Mouse (Mus musculus): ENCODE results near the gene Pdia4. TPM values are rescaled to one million over a fixed set of nuclear protein-coding genes. Genes with fewer than 3 reads are reported as not detected.

Pdia4 gene
- 58.2 TPM for polyA plus RNA-seq (2014; fragmentation: Illumina TruSeq; extraction: RNeasy Lipid Tissue Mini Kit (QIAGEN cat#74804); ENCODE audit: low read depth, low replicate concordance)

DNA sequence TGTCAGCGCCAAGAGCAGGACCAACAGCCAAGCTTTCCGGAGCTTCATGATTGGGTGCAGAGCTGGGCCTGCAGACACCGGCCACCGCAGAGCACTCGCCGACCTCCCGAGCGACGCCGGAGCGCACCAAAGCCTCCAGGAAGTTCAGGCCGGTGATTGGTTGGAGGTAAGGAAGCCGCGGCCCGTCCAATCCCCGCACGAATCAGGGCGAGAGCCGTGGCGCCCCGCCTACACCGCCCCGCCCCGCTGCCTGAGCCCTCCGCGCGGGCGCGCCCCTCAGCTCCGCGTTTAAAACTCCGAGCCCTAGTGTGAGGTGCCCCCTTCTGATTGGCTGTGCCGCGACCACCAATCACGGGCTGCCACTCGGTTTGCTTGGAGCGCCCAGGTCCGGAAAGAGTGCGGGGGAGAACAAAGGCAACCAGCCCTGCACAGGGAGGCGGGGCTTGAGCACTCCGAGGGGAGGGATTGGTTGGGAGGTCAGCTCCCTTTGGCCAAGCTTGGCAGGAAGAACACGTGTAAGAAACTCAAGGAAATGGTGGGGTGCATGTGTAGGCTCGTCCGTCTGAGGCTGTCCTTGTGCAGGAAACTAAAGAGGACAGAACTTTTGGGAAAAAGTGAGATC is at the start of gene Pdia4:
TSS of gene Pdia4 (minus strand) at position 174 of the 622 bp plus-strand sequence.

DNA sequence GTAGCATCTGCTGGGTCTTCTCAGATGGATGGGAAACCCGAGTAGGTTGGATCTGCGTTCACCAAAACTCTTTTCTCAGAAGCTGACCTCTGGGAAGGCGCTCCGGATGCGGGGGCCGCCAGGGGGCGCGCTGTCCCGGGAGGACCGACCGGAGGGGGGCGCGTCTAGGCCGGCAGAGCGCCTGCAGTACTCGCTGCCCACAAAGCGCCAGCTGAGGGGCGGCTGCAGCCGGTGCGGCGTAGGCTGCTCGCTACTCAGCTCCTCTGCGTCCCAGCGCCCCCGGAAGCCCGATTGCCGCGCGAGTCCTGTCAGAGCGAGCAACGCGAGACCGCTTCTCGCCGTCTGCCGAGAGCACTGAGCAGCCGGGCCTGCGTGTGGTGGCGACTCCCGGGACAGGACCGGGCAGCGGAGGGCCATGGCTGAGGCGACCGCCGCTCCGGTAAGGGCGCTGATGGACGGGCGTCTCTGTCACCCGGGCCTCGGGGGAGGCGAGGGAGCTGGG is 22.3 kb upstream of the Pdia4 start, which contains the start of gene Zfp398:
TSS of gene Zfp398 (plus strand) at position 180 of the 502 bp plus-strand sequence.

DNA sequence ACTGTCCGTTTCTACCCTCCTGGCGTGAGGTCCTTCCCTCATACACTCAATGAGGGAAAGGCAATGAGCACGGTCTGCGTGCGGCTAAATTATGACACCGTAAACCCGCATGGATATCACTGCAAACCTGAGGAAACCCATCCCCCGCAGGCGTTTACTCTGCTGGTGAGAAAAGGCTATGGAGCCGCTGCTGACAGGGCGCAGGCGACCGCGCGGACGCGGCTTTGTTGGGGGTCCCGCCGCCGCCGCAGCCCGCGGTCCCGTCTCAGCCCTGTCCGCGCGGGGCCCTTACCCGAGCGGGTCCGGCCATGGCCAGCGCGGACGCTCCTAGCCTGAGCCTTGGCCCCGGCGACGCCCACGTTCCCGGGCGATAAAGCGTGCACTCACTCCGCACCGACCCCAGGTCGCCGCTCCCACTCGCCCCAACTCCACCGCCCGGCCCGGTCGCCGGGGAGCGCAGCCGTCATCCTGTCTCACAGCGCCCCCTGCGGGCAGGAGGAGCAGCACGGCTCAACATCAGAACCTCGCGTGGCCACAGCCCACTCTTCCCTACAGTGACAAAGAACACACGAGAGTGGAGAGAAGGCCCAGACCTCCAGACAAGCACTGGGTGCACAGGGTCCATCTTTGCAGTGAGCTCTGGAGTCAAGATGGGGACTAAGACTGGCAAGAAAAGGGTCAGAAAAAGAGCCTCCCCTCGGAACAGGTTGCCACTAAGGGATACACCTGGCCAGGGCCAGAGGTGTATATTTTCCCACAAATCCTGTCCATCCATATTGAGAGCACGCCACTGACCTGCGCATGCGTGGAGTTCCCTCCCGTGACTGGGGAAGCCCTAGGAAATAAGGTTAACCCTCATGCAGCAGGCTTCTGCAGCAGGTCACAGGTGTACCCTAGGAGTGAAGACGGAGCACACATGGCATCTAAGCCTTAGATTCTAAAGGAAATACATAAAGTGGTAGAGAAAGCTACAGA is 17.2 kb upstream of the Pdia4 start, which contains the start of gene Zfp786:
TSS of gene Zfp786 (minus strand) at position 764 of the 975 bp plus-strand sequence.

Other genes with a start within 250 kb of the Pdia4 start
- gene Ezh2, start 218.1 kb downstream of the Pdia4 start, polyA plus RNA-seq (2014; fragmentation: Illumina TruSeq; extraction: RNeasy Lipid Tissue Mini Kit (QIAGEN cat#74804); ENCODE audit: low read depth, low replicate concordance), result 18.3 TPM
- gene Zfp786, start 17.4 kb upstream of the Pdia4 start, polyA plus RNA-seq (2014; fragmentation: Illumina TruSeq; extraction: RNeasy Lipid Tissue Mini Kit (QIAGEN cat#74804); ENCODE audit: low read depth, low replicate concordance), result 2.5 TPM
- 21.1 TPM for gene Zfp398, start 22.2 kb upstream of the Pdia4 start, polyA plus RNA-seq (2014; fragmentation: Illumina TruSeq; extraction: RNeasy Lipid Tissue Mini Kit (QIAGEN cat#74804); ENCODE audit: low read depth, low replicate concordance)
- gene Zfp282, start 63.8 kb upstream of the Pdia4 start, polyA plus RNA-seq (2014; fragmentation: Illumina TruSeq; extraction: RNeasy Lipid Tissue Mini Kit (QIAGEN cat#74804); ENCODE audit: low read depth, low replicate concordance), result 1.6 TPM
- 5.2 TPM for gene Zfp212, start 107.0 kb upstream of the Pdia4 start, polyA plus RNA-seq (2014; fragmentation: Illumina TruSeq; extraction: RNeasy Lipid Tissue Mini Kit (QIAGEN cat#74804); ENCODE audit: low read depth, low replicate concordance)
- gene Zfp956, start 140.0 kb upstream of the Pdia4 start, polyA plus RNA-seq (2014; fragmentation: Illumina TruSeq; extraction: RNeasy Lipid Tissue Mini Kit (QIAGEN cat#74804); ENCODE audit: low read depth, low replicate concordance), result 1.4 TPM
- 7.0 TPM for gene Zfp777, start 235.5 kb upstream of the Pdia4 start, polyA plus RNA-seq (2014; fragmentation: Illumina TruSeq; extraction: RNeasy Lipid Tissue Mini Kit (QIAGEN cat#74804); ENCODE audit: low read depth, low replicate concordance)